In genomic region chr7:102333741-102334140, GRCm38 (mm10) we compare ENCODE assay signal across 15 mouse cellular contexts.
DNase-seq lines count a peak whose midpoint lies in the region; ATAC-seq and TF ChIP-seq lines count a peak whose summit lies in the region.
"Had no signal": no experiment of that assay in that cellular context is flagged by ENCODE, and none has a peak within 500 bp of the region (broad histone marks: within the 10 kb centered on the region; RNA-seq: fewer than 3 reads in every experiment).

No protein-coding gene starts in this region.

- no peaks in the 10 kb centered on the region for H3K27me3 ChIP-seq in kidney, postnatal 0 days (ENCODE audit: insufficient read depth, low read length)
- no peaks in the 10 kb centered on the region for H3K27me3 ChIP-seq in kidney, embryonic 16.5 days (ENCODE audit: insufficient read depth, low read length)
- H3K27me3 ChIP-seq in heart, embryonic 12.5 days (replicated peaks), result no peaks in the 10 kb centered on the region
- H3K27me3 ChIP-seq in liver, postnatal 0 days (ENCODE audit: insufficient read depth, low read length), result no peaks in the 10 kb centered on the region
- no peaks in the 10 kb centered on the region for H3K27me3 ChIP-seq in midbrain, embryonic 15.5 days (replicated peaks)
- H3K27me3 ChIP-seq: lung, embryonic 15.5 days; midbrain, embryonic 12.5 days; neural tube, embryonic 12.5 days had no signal

- H3K9me3 ChIP-seq in kidney, postnatal 0 days (replicated peaks; ENCODE audit: low read length), result no peaks in the 10 kb centered on the region
- no peaks in the 10 kb centered on the region for H3K9me3 ChIP-seq in kidney, embryonic 16.5 days (ENCODE audit: low read length)
- no peaks in the 10 kb centered on the region for H3K9me3 ChIP-seq in heart, embryonic 12.5 days (replicated peaks)
- H3K9me3 ChIP-seq in liver, postnatal 0 days (ENCODE audit: low read length), result no peaks in the 10 kb centered on the region
- H3K9me3 ChIP-seq in midbrain, embryonic 15.5 days, result no peaks in the 10 kb centered on the region
- H3K9me3 ChIP-seq: hindbrain, embryonic 10.5 days; lung, embryonic 15.5 days; midbrain, embryonic 12.5 days; neural tube, embryonic 12.5 days had no signal

- H3K27ac ChIP-seq in kidney, postnatal 0 days, result no peak overlapping the region
- H3K27ac ChIP-seq in kidney, embryonic 16.5 days (ENCODE audit: low read length), result no peak overlapping the region
- peak overlapping the region; percentile 75 for H3K27ac ChIP-seq in heart, embryonic 12.5 days (ENCODE audit: poor library complexity, severe bottlenecking)
- H3K27ac ChIP-seq in liver, postnatal 0 days (ENCODE audit: low read depth), result peak overlapping the region; percentile 34; the same call in 1 of the 2 replicates
- H3K27ac ChIP-seq in midbrain, embryonic 15.5 days, result no peak overlapping the region
- H3K27ac ChIP-seq: hindbrain, embryonic 10.5 days; lung, embryonic 15.5 days; midbrain, embryonic 12.5 days; neural tube, embryonic 12.5 days had no signal

- H3K36me3 ChIP-seq in kidney, postnatal 0 days (ENCODE audit: insufficient read depth, low read length), result no peaks in the 10 kb centered on the region
- H3K36me3 ChIP-seq in kidney, embryonic 16.5 days (ENCODE audit: insufficient read depth, low read length), result no peaks in the 10 kb centered on the region
- H3K36me3 ChIP-seq in heart, embryonic 12.5 days, result no peaks in the 10 kb centered on the region
- no peaks in the 10 kb centered on the region for H3K36me3 ChIP-seq in liver, postnatal 0 days (replicated peaks; ENCODE audit: insufficient read depth, low read length)
- no peaks in the 10 kb centered on the region for H3K36me3 ChIP-seq in midbrain, embryonic 15.5 days (replicated peaks)
- H3K36me3 ChIP-seq: hindbrain, embryonic 10.5 days; lung, embryonic 15.5 days; midbrain, embryonic 12.5 days; neural tube, embryonic 12.5 days had no signal

- WGBS in kidney, postnatal 0 days, result 39% methylated on average over 4 of the region's 4 CpGs
- WGBS in kidney, embryonic 16.5 days, result 57% methylated on average over 4 of the region's 4 CpGs
- 3% methylated on average over 4 of the region's 4 CpGs for WGBS in heart, embryonic 12.5 days
- WGBS in liver, postnatal 0 days (ENCODE audit: insufficient replicate concordance), result 22% methylated on average over 4 of the region's 4 CpGs
- WGBS in midbrain, embryonic 15.5 days, result 93% methylated on average over 4 of the region's 4 CpGs

- DNase-seq in CD4-positive, CD25-positive, alpha-beta regulatory T cell, adult 2 months (ENCODE audit: low read depth, low spot score), result peak; percentile 27
- peak; percentile 40 for DNase-seq in kidney, postnatal 0 days (ENCODE audit: low spot score)
- DNase-seq in liver, postnatal 0 days, result no peak
- no peak for DNase-seq in right cerebral cortex, adult 18-20 months
- DNase-seq: cerebellum, adult 11 months; kidney, adult 18-20 months; left cerebral cortex, postnatal 4 days had no signal

- no peak overlapping the region for H3K9ac ChIP-seq in kidney, postnatal 0 days (ENCODE audit: low read depth, low read length)
- H3K9ac ChIP-seq in kidney, embryonic 16.5 days (replicated peaks; ENCODE audit: low read length), result no peak overlapping the region
- no peak overlapping the region for H3K9ac ChIP-seq in heart, embryonic 12.5 days
- no peak overlapping the region for H3K9ac ChIP-seq in liver, postnatal 0 days (replicated peaks)
- H3K9ac ChIP-seq in midbrain, embryonic 15.5 days, result no peak overlapping the region
- H3K9ac ChIP-seq: lung, embryonic 15.5 days; midbrain, embryonic 12.5 days; neural tube, embryonic 12.5 days had no signal

- no peak for ATAC-seq in CD4-positive, CD25-positive, alpha-beta regulatory T cell, adult 4 months
- no peak for ATAC-seq in kidney, postnatal 0 days (replicated peaks; ENCODE audit: low FRiP score, low read depth)
- no peak for ATAC-seq in kidney, embryonic 16.5 days (ENCODE audit: low FRiP score, low TSS enrichment)
- ATAC-seq in heart, embryonic 12.5 days (ENCODE audit: insufficient number of reproducible peaks, low FRiP score), result peak; percentile 53
- no peak for ATAC-seq in liver, postnatal 0 days
- ATAC-seq in midbrain, embryonic 15.5 days (replicated peaks), result no peak

- no peak for TF ChIP-seq EP300 in liver, postnatal 0 days (IDR thresholded peaks at IDR 0.05; ENCODE audit: low read depth)

- TF ChIP-seq CTCF in kidney, postnatal 0 days (IDR thresholded peaks at IDR 0.05; ENCODE audit: low read depth), result no peak
- no peak for TF ChIP-seq CTCF in liver, postnatal 0 days (IDR thresholded peaks at IDR 0.05; ENCODE audit: low read depth)

- H3K4me3 ChIP-seq in kidney, postnatal 0 days (replicated peaks; ENCODE audit: low read depth, low read length), result no peak overlapping the region
- H3K4me3 ChIP-seq in kidney, embryonic 16.5 days (ENCODE audit: low read length), result no peak overlapping the region
- H3K4me3 ChIP-seq in heart, embryonic 12.5 days, result no peak overlapping the region
- H3K4me3 ChIP-seq in liver, postnatal 0 days (ENCODE audit: low read depth, low read length), result no peak overlapping the region
- H3K4me3 ChIP-seq in midbrain, embryonic 15.5 days, result no peak overlapping the region
- H3K4me3 ChIP-seq: hindbrain, embryonic 10.5 days; lung, embryonic 15.5 days; midbrain, embryonic 12.5 days; neural tube, embryonic 12.5 days had no signal

- no peak overlapping the region for H3K4me2 ChIP-seq in kidney, postnatal 0 days (ENCODE audit: low read length)
- H3K4me2 ChIP-seq in kidney, embryonic 16.5 days (replicated peaks; ENCODE audit: low read depth, low read length), result no peak overlapping the region
- H3K4me2 ChIP-seq in heart, embryonic 12.5 days, result 0 out of 2 replicates have a peak overlapping the region, but pooled peaks have one; percentile 23
- H3K4me2 ChIP-seq in liver, postnatal 0 days (ENCODE audit: low read depth, low read length), result no peak overlapping the region
- no peak overlapping the region for H3K4me2 ChIP-seq in midbrain, embryonic 15.5 days
- H3K4me2 ChIP-seq: lung, embryonic 15.5 days; midbrain, embryonic 12.5 days; neural tube, embryonic 12.5 days had no signal

- H3K4me1 ChIP-seq in kidney, postnatal 0 days (replicated peaks; ENCODE audit: insufficient read depth, low read length), result no peaks in the 10 kb centered on the region
- H3K4me1 ChIP-seq in kidney, embryonic 16.5 days (ENCODE audit: insufficient read depth, low read length), result no peaks in the 10 kb centered on the region
- peaks cover 18% of the 10 kb centered on the region for H3K4me1 ChIP-seq in heart, embryonic 12.5 days (replicated peaks)
- H3K4me1 ChIP-seq in liver, postnatal 0 days (ENCODE audit: insufficient read depth), result peaks cover 7% of the 10 kb centered on the region
- H3K4me1 ChIP-seq in midbrain, embryonic 15.5 days, result no peaks in the 10 kb centered on the region
- H3K4me1 ChIP-seq: hindbrain, embryonic 10.5 days; midbrain, embryonic 12.5 days; neural tube, embryonic 12.5 days had no signal

Comparison
In these comparisons a context has a peak if more than half of its experiments do, and no peak if none do; other contexts are left out.
1. DNase-seq: peak in CD4-positive, CD25-positive, alpha-beta regulatory T cell, adult 2 months (single experiment) and kidney, postnatal 0 days (single experiment); none in liver, postnatal 0 days (single experiment) and right cerebral cortex, adult 18-20 months (single experiment).
2. H3K27ac ChIP-seq: peak in heart, embryonic 12.5 days (single experiment) and liver, postnatal 0 days (single experiment); none in kidney, postnatal 0 days (single experiment), kidney, embryonic 16.5 days (single experiment) and midbrain, embryonic 15.5 days (single experiment).